Mouse (Mus musculus) spleen, postnatal 36 days (tissue): ENCODE measurements around the gene Bcl10.
"Not testable (repeated sequence)": the region's sequence is repeated elsewhere in the genome, so short reads cannot be mapped to it uniquely, and the experiment has no call there.

ENCODE experiments used
- DNase-seq, 2 experiments: peaks; one replicate each; pipeline ENCODE4 v3.0.0; 2022; ENCODE audit warnings: low spot score in 2 of 2, mixed read lengths in 1 of 2

Gene Bcl10

DNA sequence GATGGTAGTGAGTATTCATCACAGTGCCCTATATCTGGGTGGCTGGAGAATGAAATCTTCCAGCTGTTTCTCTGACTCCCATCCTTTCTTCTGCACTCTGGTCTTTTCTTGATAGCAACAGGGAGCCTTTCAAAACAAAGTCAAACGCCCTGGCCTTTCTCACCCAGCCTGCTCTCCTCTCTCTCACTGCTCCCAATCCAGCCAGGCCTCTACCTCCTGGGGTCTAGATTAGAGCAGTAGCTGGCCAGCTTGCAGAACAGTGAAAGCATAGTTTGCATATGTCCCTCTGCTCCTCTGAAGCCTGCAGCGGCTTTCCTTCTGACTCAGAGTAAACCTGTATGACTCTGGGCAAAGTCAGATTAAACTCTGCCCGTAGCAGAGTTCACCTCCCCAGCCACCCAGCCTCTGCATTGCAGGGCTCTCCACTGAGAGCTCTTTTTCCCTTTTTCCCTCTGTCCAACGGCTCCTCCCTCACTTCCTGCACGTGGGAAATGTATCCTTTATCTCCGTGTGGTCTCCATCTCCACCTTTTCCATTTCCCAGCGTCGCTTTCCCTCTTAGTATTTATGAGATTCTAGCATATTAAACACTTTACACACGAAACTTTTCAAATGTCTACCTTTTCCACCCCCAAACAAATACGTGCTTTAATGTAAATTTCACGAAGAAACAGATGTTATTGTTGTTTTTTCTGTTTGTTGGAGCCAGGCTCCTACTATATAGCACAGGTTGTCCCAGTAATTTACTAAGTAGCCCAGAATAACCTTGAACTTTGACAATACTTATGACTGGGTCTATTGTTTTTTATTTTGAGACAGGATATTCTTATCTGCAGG is at the start of gene Bcl10:
Gene Bcl10 (plus strand): TSS at position 786 of the 836 bp plus-strand sequence.
- DNase-seq: no peak

DNA sequence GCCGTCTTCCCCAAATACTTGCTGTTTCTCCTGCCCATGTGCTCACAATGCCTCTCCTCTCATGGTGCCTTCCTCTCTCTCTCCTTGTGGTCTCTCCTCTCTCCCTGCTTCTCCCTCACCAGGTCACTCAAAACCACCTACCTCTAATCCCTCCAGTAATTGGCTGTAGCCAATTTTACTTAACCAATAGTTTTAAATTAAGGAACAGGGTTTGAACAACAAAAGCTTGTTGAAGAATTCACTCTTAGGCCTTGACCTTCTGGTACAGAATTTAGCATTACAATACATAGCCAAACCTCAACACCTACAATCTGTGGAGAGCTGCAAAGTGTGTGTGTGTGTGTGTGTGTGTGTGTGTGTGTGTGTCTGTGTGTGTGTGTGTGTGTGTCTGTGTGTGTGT is 49.3 kb upstream of the Bcl10 start:
- DNase-seq: no peak

DNA sequence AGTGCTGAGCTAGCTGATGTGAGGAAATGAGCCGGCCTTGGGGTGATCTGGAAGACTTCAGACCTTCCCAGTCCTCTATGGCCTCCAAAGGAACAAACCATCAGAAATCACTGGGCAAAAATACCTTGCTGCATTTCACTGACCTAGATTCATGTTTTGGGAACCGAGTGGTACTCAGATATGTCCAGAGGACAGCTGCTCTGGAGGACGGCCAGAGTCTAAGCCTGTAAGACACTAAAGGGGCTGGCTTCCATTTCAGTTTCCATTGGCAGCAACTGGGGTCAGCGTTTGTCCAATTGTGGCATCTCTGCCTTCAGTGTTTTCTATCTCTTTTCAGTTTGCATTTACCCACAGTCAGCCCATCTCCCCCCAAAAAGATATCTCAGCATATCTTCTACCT is 48.5 kb upstream of the Bcl10 start:
- no peak for DNase-seq

DNA sequence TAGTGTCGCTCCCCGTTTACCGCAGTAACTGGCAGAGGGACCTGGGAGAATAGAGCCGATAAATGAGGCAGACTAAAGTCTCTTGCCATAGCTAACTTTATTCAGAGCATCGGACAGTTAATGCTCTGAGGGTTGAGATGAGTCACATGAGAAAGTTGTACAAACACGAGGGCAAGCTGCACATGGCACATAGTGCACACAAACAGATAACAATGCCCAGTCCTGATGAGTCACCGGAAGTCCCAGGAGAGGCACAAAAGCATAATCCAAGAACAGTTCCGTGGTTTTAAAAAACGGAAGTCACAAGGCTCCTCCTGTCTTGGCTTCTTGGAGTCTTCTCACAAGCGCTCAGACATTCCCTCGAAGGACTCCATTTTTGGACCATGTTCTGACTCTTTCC is 46.5 kb upstream of the Bcl10 start:
- DNase-seq: no peak

DNA sequence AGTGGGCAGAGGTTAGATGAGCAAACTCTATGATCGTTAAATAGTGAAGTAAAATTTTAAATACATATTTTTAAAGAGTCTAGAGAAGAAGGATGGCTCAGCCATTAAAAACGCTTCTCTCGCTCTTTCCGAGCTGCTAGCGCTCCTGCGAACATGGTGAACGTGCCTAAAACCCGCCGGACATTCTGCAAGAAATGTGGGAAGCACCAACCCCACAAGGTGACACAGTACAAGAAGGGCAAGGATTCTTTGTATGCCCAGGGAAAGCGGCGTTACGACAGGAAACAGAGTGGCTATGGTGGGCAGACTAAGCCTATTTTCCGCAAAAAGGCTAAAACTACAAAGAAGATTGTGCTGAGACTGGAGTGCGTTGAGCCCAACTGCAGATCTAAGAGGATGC is 43.7 kb upstream of the Bcl10 start:
- DNase-seq: not testable (repeated sequence)

DNA sequence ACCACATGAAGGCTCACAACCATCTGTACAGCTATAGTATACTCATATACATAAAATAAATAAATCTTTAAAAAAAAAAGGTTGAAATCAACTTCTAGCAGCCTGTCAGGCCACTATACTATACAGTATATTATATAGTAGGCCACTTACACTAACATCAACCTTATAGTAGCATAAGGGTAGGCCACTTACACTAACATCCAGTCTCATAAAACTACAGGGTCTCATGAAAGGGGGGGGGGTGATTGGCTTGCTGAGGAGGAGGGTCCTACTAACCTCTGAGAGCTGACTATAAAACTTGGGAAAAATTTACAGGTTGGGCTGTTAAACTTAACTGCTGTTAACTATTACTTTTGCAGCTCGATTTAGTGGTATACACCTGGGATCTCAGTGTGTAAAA is 42.3 kb upstream of the Bcl10 start:
- DNase-seq: no peak

DNA sequence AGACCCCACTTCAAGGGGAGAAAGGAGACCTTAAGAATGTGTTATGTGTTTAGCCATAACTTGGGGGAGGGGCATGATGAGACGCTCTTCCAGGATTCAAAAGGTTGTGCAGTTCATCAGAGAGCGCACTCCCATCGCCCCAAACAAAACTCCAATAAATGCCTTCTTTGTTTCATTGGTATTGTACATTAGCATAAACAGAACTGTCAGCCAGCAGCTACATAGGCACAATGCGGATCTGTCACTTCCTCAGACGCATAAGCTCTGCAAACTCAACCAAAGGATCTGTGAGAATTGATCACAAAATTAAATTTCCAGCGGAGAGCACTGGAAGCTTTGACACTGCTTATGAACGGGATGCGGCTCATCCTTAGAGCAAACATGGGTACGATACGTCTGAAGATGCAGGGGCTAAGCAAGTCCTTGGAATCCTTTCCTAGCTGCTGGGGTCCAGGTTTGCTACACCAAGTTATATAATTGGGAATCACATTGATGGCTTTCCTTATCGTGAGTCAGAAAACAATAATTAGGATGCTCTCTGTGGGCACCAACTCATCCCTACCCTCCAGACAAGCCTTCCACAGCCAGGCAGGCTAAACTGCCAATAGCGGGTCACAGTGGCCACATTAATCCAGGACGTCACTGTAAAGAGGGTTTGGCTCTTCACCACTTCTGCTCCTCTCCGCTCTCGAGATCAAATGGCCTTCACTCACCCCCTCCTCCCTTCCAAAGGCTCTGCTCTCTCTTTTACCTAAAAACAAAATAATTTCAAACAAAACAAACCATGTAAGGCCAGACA is 40.3 kb upstream of the Bcl10 start:
- no peak for DNase-seq

DNA sequence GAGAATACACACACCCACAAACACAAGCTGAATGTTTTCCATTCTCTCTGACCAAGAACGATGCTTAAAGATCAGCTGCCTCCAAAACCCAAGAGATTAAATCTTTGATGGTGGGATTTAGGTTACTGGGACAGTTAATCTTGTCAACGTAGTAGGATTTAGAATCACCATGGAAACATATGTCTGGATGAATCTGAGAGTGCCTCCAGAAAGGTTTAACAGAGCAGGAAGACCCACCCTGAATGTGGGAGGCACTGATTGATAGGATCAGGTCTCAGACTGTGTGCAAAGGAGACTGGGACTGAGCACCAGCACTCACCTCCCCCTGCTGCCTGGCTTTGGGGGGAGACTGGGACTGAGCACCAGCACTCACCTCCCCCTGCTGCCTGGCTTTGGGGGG is 39.4 kb upstream of the Bcl10 start:
- DNase-seq: no peak

DNA sequence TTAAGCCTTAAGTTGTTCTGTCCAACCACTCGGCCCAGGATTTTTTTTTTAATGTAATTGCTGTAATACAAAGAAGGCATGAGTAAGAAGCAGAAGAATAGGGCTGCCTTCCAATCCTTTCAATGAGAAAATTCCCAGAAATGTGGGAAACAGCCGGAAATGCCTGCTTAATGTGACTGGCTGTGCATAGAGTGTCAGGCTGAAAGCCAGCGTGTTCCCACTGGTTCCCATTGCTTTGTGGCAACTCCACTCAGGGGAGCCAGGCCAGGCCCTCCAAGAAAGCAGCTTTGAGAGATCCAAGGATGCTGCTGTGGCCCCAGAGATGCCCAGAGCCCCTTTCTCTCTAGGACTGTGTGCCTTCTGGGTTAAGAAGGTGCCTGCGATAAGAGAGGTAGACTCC is 37.2 kb upstream of the Bcl10 start:
- DNase-seq: peak; percentile 5 to 11

DNA sequence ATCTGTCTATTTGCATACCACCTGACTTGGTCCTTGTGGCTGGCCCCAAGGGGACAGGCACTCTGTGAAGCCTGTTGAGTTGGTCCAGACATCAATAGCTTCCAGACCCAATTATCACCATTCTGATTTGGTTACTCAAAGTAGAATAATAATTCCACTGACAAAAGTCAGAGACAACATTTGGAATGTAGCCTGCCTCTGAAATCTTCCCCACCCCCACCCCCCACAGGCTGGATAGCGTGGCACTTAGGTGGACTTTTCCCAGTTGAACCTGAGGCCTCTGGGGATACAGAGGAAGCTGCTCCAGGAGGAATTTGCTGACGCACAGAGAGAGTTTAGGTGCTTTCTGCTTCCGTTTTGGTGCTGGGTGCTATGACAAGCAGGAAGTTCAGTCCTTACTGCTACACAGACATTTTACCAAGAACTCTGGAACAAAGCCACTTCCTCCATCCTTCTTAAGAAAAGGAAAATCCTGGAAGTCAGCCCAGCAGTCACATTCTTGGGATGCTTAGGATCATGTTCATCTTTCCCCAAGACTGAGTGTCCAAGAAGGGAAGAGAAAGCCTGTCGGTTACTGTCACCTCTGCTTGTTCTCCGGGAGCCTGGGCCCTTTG is 36.6 kb upstream of the Bcl10 start:
- DNase-seq: no peak

DNA sequence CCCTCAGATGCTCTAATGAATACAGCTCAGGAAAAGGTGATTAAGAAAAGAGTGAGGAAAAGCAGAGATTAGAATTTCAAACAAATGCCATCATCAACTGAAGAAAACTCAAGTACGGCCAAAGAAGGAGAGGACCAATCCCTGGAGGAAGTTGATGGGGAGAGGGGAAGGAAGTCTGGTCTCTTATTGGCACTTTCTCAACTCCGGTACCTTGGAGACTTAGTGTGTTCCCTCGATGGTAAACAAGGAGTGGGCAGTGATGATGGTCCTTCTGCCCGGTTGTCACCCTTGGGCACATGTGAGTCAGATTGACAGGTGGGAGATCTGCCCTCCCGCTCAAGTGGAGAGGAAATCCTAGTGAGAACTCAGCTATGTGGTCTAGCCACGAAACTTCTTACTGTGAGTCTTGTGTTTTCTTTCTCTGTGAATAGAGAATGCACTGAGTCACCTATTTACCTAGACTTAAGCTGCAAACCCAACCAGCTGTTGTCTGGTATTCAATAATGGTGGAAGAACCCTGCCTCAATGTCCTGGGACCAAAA is 35.1 kb upstream of the Bcl10 start:
- no peak for DNase-seq

DNA sequence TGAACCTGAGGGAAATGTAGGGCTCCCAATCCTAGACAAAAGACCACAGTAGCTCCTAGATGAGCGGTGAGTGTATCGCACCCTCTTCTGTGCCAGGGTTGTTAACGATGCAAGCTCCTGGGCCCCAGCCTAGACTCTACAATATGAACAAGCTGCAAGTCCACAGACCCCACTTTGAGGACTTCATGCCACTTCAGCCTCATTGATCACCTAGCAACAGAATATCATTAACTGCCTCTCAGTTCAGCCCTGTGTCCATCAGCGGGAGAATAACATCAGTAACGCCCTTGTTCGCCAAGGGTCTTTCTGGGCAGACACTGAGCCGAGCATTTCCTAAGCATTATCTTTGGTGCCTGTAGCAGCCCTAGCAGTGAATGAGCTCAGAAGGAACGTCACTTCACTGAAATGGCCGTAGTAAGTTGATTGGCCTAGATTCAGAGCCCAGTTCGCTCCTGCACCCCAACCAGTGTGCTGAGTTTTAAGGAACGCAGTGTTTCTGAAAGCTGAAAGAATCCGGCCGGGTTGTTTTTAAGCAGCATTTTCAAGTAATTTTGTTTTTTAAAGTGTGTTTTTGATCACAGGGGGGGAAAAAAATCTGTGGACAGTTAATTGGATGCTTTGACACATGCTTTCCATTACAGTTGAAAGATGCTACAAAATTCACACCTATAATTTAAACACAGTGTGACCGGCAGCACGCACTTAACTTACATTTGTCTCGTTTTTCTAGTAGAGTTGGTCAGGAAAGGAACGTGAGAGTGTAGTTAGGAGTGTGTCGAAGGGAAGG is 32.1 kb upstream of the Bcl10 start:
- DNase-seq: no peak

DNA sequence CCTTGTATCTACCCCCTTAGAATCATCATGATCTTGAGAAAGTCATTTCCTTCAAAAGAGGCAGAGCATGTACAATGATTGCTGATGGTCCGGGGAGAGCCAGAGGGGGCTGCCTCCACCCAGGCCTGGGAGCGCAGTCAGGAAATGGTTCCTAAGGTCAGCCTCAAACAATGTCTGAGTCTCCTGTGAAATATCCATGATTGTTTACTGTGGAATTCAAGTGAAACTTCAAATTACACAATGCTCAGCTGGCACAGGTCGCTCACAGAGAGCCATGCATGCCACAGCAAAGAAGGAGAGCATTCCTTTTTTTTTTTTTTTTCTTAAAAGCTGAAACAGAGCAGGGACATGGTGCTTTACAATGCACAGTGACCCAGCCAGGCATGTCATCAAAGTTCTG is 30.2 kb upstream of the Bcl10 start:
- no peak for DNase-seq

DNA sequence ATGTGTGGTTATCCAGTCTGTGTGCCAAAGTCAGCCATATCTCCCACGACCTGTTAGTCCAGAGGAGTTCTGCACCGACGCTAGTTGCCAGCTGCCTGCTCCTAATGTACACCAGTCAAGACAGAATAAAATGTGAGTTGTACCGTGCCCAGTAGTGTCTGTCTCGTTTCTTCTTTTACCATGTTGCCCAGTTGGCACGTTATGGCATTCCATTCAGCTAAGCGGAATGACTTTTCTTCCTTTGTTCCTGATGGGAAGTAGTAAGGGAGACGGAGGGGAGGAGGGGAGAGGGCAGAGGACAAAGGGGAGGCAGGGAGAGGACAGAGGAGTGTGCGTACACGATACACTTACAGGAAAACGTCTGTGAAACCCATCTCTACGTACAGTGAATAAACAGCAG is 28.5 kb upstream of the Bcl10 start:
- no peak for DNase-seq

DNA sequence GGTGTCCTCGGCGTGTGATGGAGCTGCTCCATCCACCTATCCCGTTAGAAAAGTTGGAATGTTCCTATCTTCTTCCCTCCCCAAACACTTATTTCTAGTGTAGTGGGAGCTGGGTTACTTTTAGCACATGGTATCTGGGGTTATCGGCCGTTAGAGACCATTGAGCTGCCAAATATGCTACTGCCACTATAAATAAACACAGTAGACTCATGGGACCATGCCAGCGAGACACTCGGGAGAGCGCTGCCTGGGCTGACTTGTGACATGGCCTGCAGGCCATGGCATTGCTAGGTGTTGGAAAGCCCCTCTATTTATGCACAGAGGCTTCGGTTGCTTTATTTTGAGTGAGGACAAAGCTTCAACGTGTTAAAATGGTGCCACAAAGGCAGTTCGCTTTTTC is 24.9 kb upstream of the Bcl10 start:
- DNase-seq: no peak

DNA sequence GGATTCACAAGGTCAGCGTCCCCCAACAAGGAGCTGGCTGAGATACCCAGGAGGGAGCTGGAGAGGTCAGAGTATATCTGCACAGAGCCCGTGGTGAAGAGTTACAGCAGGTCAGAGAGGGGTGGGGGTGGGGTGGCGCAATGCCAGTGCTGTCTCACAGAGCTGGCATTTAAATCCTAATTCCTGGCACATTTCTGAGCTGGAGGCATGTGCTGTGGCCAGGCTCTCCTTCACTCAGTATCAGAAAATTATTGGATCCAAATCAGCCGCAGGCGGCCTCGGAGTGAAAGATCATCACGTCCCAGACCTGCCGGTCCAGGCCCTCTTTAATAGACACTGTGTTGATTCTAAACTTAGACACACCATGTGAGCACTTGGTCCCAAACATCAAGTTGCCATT is 22.8 kb upstream of the Bcl10 start:
- no peak for DNase-seq

DNA sequence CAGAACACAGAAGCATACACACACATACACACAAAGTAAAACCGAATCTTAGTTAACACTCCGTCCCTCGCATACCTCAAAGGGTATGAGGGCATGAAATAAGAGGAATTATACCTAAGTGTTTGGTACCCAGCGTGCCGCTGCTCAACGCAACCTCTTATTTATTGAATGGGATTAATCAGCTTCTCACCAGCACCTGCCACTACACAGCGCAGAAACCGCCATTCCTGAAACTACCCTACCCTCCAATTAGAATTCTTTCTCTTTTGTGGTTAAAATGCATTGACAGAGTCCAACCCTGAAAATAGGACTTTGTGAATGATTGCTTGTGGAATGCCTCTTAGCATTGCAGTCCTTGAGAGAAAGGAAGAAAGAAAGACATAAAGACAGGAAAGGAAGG is 19.1 kb upstream of the Bcl10 start:
- no peak for DNase-seq

DNA sequence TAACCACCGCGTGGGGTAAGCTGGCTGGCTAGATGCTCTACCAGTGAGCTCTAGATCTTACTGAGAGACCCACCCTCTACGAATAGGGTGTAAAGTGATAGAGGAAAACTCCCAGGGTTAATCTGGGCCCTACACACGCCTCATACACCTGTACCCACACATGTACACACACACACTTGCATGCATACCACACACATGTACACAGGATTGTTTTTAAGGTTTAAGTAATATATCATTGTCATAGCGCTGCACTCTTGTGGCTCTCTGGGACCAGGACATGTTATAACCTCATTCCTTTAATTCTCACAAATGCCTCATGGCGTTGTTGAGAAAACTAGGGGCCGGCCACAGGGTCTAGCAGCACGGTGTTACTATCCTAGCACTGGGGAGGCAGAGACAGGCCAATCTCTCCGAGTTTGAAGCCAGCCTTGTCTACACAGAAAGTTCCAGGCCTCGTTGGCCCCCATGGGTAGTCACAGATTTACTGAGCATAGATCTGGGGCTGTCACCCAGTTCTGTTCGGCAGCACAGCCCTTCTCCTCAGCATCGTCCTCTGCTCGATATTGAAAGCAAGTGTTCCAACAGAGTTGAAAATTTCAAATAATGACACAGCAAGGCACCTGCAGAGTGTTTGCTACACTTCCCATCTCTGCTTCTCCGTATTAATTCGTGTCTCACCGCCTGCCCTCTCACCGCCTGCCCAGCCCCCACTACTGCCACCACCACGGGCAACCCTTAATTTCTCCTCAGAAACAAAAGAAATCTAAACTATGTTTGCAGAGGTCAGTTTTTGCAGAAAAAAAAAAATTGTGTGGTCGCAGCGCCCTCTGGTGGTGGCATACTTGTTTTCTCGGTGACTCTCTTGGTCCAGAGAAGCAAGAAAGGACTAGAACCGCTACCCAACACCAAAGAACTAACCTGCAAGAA is 17.5 kb upstream of the Bcl10 start:
- peak; percentile 4 to 17 for DNase-seq

DNA sequence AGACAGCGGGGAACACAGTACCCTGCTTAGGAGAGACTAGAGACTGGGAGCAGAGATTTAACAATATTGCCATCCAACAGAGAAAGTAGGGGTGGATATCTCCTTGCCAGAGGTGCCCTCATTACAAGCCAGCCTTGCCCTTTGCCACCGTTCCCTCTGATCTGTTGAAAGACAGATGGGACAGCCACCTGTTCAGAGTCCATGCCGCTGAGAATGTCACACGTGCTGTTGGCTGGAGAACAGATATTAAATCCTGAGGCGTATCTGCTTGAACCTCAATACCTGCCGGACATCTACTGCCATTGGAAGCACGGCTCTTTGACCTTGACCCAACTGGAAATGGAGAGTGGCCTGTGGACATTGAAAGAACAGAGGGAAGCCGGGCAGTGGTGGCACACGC is 16.0 kb upstream of the Bcl10 start:
- DNase-seq: no peak

DNA sequence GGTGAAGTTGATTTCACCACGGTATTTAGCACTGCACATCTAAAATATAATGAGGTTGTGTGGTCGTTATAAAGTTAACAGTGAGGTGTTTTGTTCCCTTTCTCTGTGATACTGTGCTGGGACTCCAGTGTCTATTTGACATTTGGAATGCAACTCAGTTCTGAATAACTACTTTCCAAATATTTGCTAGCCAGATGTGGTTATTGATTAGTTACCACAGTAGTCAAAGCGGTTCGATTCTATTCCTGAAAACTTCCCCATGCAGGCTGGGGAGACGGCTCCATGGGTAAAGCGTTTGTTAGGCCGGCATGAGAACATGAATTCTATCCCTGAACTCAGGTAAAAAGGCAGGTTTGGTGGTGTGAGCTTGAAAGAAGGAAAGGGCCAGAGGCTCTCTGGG is 10.1 kb upstream of the Bcl10 start:
- DNase-seq: no peak

DNA sequence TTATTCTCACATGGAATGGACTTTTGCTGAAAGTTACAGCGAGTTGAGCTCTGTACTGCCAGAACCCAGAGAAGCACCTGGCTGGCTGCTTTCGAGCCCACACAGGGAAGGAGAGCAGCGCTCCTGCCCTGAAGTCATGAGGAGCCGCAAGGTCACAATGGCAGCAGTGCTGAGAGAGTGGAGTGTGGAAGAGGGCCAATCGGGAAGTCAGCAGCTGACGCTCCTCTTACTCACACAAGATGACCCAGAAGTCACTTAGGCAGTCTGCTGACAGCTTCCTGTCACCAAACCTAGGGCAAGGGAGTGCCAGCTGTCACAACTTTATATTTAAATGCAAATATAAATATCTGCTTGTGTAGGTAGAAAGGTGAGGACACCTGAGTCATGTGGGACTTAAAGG is 9.3 kb upstream of the Bcl10 start:
- no peak for DNase-seq
